Mouse (Mus musculus) naive thymus-derived CD4-positive, alpha-beta T cell, adult 2 months (primary cell): ENCODE measurements around the gene Jph2.

Source experiments
- DNase-seq: peaks from one replicate; pipeline ENCODE4 v3.0.0-alpha.2; 2011; ENCODE audit warnings: low read depth

The Jph2 gene

GRCm38 (mm10) chr2:163397905-163398304 lies at the start of gene Jph2:
TSS of gene Jph2 (minus strand) at chr2:163397993.
- no peak for DNase-seq

GRCm38 (mm10) chr2:163447375-163447774 lies 49.6 kb upstream of the Jph2 start:
- DNase-seq, result no peak

GRCm38 (mm10) chr2:163444017-163444416 lies 46.2 kb upstream of the Jph2 start:
- DNase-seq, result no peak

- no peak for DNase-seq
These were observed 45.8 kb upstream of the Jph2 start for GRCm38 (mm10) chr2:163443543-163443942.

- DNase-seq, result no peak
These were observed 41.7 kb upstream of the Jph2 start for GRCm38 (mm10) chr2:163439488-163439887.

GRCm38 (mm10) chr2:163438619-163439451 lies 41.0 kb upstream of the Jph2 start:
- no peak for DNase-seq

- DNase-seq, result no peak
These were observed 40.4 kb upstream of the Jph2 start, which contains the start of gene Gdap1l1 for GRCm38 (mm10) chr2:163438246-163438618. TSS of gene Gdap1l1 (plus strand) at chr2:163438476.

- no peak for DNase-seq
These were observed 40.0 kb upstream of the Jph2 start for GRCm38 (mm10) chr2:163437800-163438199.

GRCm38 (mm10) chr2:163433971-163434370 lies 36.2 kb upstream of the Jph2 start:
- no peak for DNase-seq

GRCm38 (mm10) chr2:163431289-163431688 lies 33.5 kb upstream of the Jph2 start:
- no peak for DNase-seq

GRCm38 (mm10) chr2:163428346-163429011 lies 30.7 kb upstream of the Jph2 start:
- no peak for DNase-seq

GRCm38 (mm10) chr2:163424597-163424996 lies 26.8 kb upstream of the Jph2 start, which contains the start of gene Oser1:
TSS of gene Oser1 (minus strand) at chr2:163424697.
- DNase-seq, result no peak

GRCm38 (mm10) chr2:163422895-163423660 lies 25.3 kb upstream of the Jph2 start:
- DNase-seq, result no peak

GRCm38 (mm10) chr2:163420366-163420886 lies 22.6 kb upstream of the Jph2 start:
- DNase-seq, result peak; percentile 45

- peak; percentile 99 for DNase-seq
These were observed 21.7 kb upstream of the Jph2 start for GRCm38 (mm10) chr2:163419346-163420045.

GRCm38 (mm10) chr2:163418841-163419345 lies 21.1 kb upstream of the Jph2 start:
- peak; percentile 66 for DNase-seq

GRCm38 (mm10) chr2:163417830-163418229 lies 20.0 kb upstream of the Jph2 start:
- DNase-seq, result no peak

GRCm38 (mm10) chr2:163417026-163417425 lies 19.2 kb upstream of the Jph2 start:
- DNase-seq, result no peak

- DNase-seq, result peak; percentile 5
These were observed 15.2 kb upstream of the Jph2 start for GRCm38 (mm10) chr2:163412846-163413590.

GRCm38 (mm10) chr2:163412419-163412818 lies 14.6 kb upstream of the Jph2 start:
- DNase-seq, result no peak

GRCm38 (mm10) chr2:163411840-163412239 lies 14.0 kb upstream of the Jph2 start:
- peak; percentile 19 for DNase-seq
